Mouse (Mus musculus) lung, postnatal 14 days (tissue): ENCODE data around the gene Ttc16.

Experiments
- DNase-seq: peaks from one replicate; pipeline ENCODE4 v3.0.0; 2021

The Ttc16 gene

GRCm38 (mm10) chr2:32775359-32776074, at the start of gene Ttc16, which contains the start of gene Ptrh1:
Gene Ttc16, minus strand, starts transcription at chr2:32775633.
Gene Ptrh1, plus strand, starts transcription at chr2:32775786.
- DNase-seq, result peak; percentile 98

GRCm38 (mm10) chr2:32824778-32825177, 49.3 kb upstream of the Ttc16 start:
- no peak for DNase-seq

GRCm38 (mm10) chr2:32824181-32824580, 48.7 kb upstream of the Ttc16 start:
- no peak for DNase-seq

- DNase-seq, result no peak
Observed at GRCm38 (mm10) chr2:32823579-32824154, 48.2 kb upstream of the Ttc16 start.

GRCm38 (mm10) chr2:32823153-32823552, 47.7 kb upstream of the Ttc16 start:
- no peak for DNase-seq

GRCm38 (mm10) chr2:32822643-32823042, 47.2 kb upstream of the Ttc16 start:
- no peak for DNase-seq

- DNase-seq, result peak; percentile 61
Observed at GRCm38 (mm10) chr2:32821041-32821802, 45.8 kb upstream of the Ttc16 start.

- DNase-seq, result no peak
Observed at GRCm38 (mm10) chr2:32818208-32818607, 42.8 kb upstream of the Ttc16 start.

- DNase-seq, result no peak
Observed at GRCm38 (mm10) chr2:32817589-32817988, 42.2 kb upstream of the Ttc16 start.

- peak; percentile 29 for DNase-seq
Observed at GRCm38 (mm10) chr2:32816946-32817581, 41.6 kb upstream of the Ttc16 start.

GRCm38 (mm10) chr2:32816497-32816896, 41.1 kb upstream of the Ttc16 start:
- DNase-seq, result no peak

- DNase-seq, result no peak
Observed at GRCm38 (mm10) chr2:32811959-32812358, 36.5 kb upstream of the Ttc16 start.

GRCm38 (mm10) chr2:32808816-32809566, 33.6 kb upstream of the Ttc16 start:
- DNase-seq, result no peak

- DNase-seq, result no peak
Observed at GRCm38 (mm10) chr2:32798251-32798962, 23.0 kb upstream of the Ttc16 start.

GRCm38 (mm10) chr2:32795748-32796418, 20.4 kb upstream of the Ttc16 start:
- no peak for DNase-seq

GRCm38 (mm10) chr2:32791297-32791696, 15.9 kb upstream of the Ttc16 start:
- DNase-seq, result peak; percentile 68

- DNase-seq, result no peak
Observed at GRCm38 (mm10) chr2:32788581-32788980, 13.1 kb upstream of the Ttc16 start.

GRCm38 (mm10) chr2:32787176-32787575, 11.7 kb upstream of the Ttc16 start:
- peak; percentile 49 for DNase-seq

- DNase-seq, result peak; percentile 30
Observed at GRCm38 (mm10) chr2:32784048-32784681, 8.7 kb upstream of the Ttc16 start, which contains the start of gene Cfap157. Gene Cfap157, minus strand, starts transcription at chr2:32784428.

GRCm38 (mm10) chr2:32781710-32782109, 6.3 kb upstream of the Ttc16 start:
- no peak for DNase-seq

GRCm38 (mm10) chr2:32779714-32780113, 4.3 kb upstream of the Ttc16 start:
- no peak for DNase-seq
